Mouse (Mus musculus) thymus, adult 2 months (tissue): ENCODE results near the gene Mast2.

Source experiments
- CTCF ChIP-seq: fragments of 200-500 bp; IDR thresholded peaks from 2 replicates; pipeline ENCODE4 v1.5.1; 2012; ENCODE audit warnings: mild to moderate bottlenecking, control low read depth, low read length, moderate library complexity, borderline replicate concordance; ENCODE audit not compliant: control insufficient read depth, poor library complexity, insufficient read depth; ENCODE audit errors: extremely low read depth
- POLR2A ChIP-seq: fragments of 200-500 bp; IDR thresholded peaks from 2 replicates; pipeline ENCODE4 v1.6.1; 2012; ENCODE audit warnings: mild to moderate bottlenecking, low read length, control low read depth, moderate library complexity; ENCODE audit not compliant: control insufficient read depth, poor library complexity, insufficient read depth; ENCODE audit errors: extremely low read depth

DNA sequence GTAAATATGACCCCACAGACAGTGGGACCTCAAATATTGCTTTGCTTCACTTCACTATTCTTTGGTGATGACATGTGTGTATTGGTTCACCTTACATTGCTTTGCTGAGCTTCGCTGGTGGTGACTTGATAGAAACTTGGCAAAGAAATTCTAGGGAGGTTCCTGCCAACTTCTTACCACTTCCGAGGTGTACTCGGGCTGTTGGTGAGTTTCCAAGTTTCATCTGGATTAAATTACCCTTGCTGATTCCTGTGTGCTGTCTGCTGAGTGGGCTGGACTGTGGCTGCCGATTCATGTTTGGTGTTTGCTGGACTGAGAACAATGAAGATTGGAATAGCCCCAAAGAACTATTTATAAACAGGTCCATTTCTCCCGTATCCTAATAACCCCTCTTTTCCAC, 29.7 kb upstream of the Mast2 start:
- TF ChIP-seq CTCF (no peak), POLR2A (no peak)
